Mouse (Mus musculus) bone marrow macrophage, adult 2 months (primary cell): Measurements from ENCODE around the gene Glt8d2.

Source experiments
- CTCF ChIP-seq: IDR thresholded peaks from 2 replicates; pipeline ENCODE4 v1.5.1; 2012; ENCODE audit warnings: low read depth, mild to moderate bottlenecking, low read length, moderate library complexity
- POLR2A ChIP-seq: IDR thresholded peaks from 2 replicates; pipeline ENCODE4 v1.6.1; 2012; ENCODE audit warnings: mild to moderate bottlenecking, low read depth, low read length, borderline replicate concordance

- TF ChIP-seq CTCF (no peak), POLR2A (no peak)
These were observed 5.5 kb upstream of the Glt8d2 start, which contains the start of gene Hcfc2 for GRCm38 (mm10) chr10:82695956-82696355.
